Mouse (Mus musculus): ENCODE measurements at regions not wholly inside any gene's neighbourhood (a gene's known extent, or its start where the extent isn't known, plus 50 kb on each side); places are given as distances from the start of the nearest gene placed in this dataset.

GRCm38 (mm10) chr6:108962810-108963209 is 134.4 kb downstream of the Edem1 start:
- H3K9ac ChIP-seq (ENCODE audit: low read depth, low read length) = no peak overlapping the region
- ATAC-seq (ENCODE audit: low read depth) = no peak
- no peaks in the 10 kb centered on the region for H3K27me3 ChIP-seq (replicated peaks; ENCODE audit: control insufficient read depth, insufficient read depth, low read length)
- H3K9me3 ChIP-seq (ENCODE audit: control insufficient read depth, low read length) = no peaks in the 10 kb centered on the region
- no peak for DNase-seq (ENCODE audit: low spot score)
- H3K36me3 ChIP-seq (ENCODE audit: control insufficient read depth, insufficient read depth, low read length) = no peaks in the 10 kb centered on the region
- H3K27ac ChIP-seq (replicated peaks; ENCODE audit: low read depth, low read length) = no peak overlapping the region
- H3K4me1 ChIP-seq (ENCODE audit: control insufficient read depth, insufficient read depth, low read length) = no peaks in the 10 kb centered on the region
- no peak overlapping the region for H3K4me2 ChIP-seq (ENCODE audit: low read depth, low read length)
- H3K4me3 ChIP-seq (ENCODE audit: low read depth, low read length) = no peak overlapping the region

DNA sequence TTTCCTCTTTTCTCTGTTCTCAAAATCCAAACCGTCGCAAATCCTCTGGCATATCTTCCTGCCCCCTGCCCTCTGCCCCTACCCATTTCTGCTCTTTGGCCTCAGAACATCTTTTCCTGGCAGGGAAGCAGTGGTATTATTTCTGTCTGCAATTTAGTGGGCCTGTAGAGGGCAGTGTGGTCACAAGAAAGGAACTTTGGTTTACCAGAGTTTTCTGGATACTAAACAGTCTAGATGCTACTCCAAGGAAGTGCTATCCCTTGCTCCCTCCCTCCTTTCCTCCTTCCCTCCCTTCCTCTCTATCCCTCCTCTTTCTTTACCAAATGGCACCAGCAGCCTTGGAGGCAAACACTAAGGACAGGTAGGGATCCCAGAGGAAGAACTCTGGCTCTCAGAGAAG is 134.9 kb downstream of the Edem1 start:
- ATAC-seq (ENCODE audit: low read depth) = 0 out of 2 replicates have a peak, but pooled peaks have one; percentile 18
- H3K4me3 ChIP-seq (ENCODE audit: low read depth, low read length) = no peak overlapping the region
- H3K4me1 ChIP-seq (ENCODE audit: control insufficient read depth, insufficient read depth, low read length) = no peaks in the 10 kb centered on the region
- no peak overlapping the region for H3K27ac ChIP-seq (replicated peaks; ENCODE audit: low read depth, low read length)
- no peaks in the 10 kb centered on the region for H3K36me3 ChIP-seq (ENCODE audit: control insufficient read depth, insufficient read depth, low read length)
- WGBS = 8% methylated on average over 2 of the region's 2 CpGs
- DNase-seq (ENCODE audit: low spot score) = peak; percentile 58
- no peak overlapping the region for H3K4me2 ChIP-seq (ENCODE audit: low read depth, low read length)
- no peaks in the 10 kb centered on the region for H3K9me3 ChIP-seq (ENCODE audit: control insufficient read depth, low read length)
- H3K9ac ChIP-seq (ENCODE audit: low read depth, low read length) = no peak overlapping the region
- H3K27me3 ChIP-seq (replicated peaks; ENCODE audit: control insufficient read depth, insufficient read depth, low read length) = no peaks in the 10 kb centered on the region

- no peak overlapping the region for H3K4me3 ChIP-seq (ENCODE audit: low read depth, low read length)
- no peak overlapping the region for H3K4me2 ChIP-seq (ENCODE audit: low read depth, low read length)
- no peaks in the 10 kb centered on the region for H3K9me3 ChIP-seq (ENCODE audit: control insufficient read depth, low read length)
- DNase-seq (ENCODE audit: low spot score) (peak; percentile 39), ATAC-seq (ENCODE audit: low read depth) (no peak)
- no peaks in the 10 kb centered on the region for H3K27me3 ChIP-seq (replicated peaks; ENCODE audit: control insufficient read depth, insufficient read depth, low read length)
- H3K36me3 ChIP-seq (ENCODE audit: control insufficient read depth, insufficient read depth, low read length) = no peaks in the 10 kb centered on the region
- H3K9ac ChIP-seq (ENCODE audit: low read depth, low read length) = no peak overlapping the region
- H3K27ac ChIP-seq (replicated peaks; ENCODE audit: low read depth, low read length) = no peak overlapping the region
- H3K4me1 ChIP-seq (ENCODE audit: control insufficient read depth, insufficient read depth, low read length) = no peaks in the 10 kb centered on the region
- 52% methylated on average over 4 of the region's 4 CpGs for WGBS
These were observed 141.2 kb downstream of the Edem1 start for GRCm38 (mm10) chr6:108969477-108970176.

- no peak overlapping the region for H3K4me3 ChIP-seq (ENCODE audit: low read depth, low read length)
- H3K9me3 ChIP-seq (ENCODE audit: control insufficient read depth, low read length) = no peaks in the 10 kb centered on the region
- no peak overlapping the region for H3K9ac ChIP-seq (ENCODE audit: low read depth, low read length)
- 66% methylated on average over 4 of the region's 4 CpGs for WGBS
- no peak overlapping the region for H3K27ac ChIP-seq (replicated peaks; ENCODE audit: low read depth, low read length)
- DNase-seq (ENCODE audit: low spot score) (no peak), ATAC-seq (ENCODE audit: low read depth) (no peak)
- no peaks in the 10 kb centered on the region for H3K27me3 ChIP-seq (replicated peaks; ENCODE audit: control insufficient read depth, insufficient read depth, low read length)
- no peaks in the 10 kb centered on the region for H3K36me3 ChIP-seq (ENCODE audit: control insufficient read depth, insufficient read depth, low read length)
- H3K4me2 ChIP-seq (ENCODE audit: low read depth, low read length) = no peak overlapping the region
- no peaks in the 10 kb centered on the region for H3K4me1 ChIP-seq (ENCODE audit: control insufficient read depth, insufficient read depth, low read length)
These were observed 143.1 kb downstream of the Edem1 start for GRCm38 (mm10) chr6:108971415-108972089.

GRCm38 (mm10) chr6:108973701-108974100 is 145.3 kb downstream of the Edem1 start:
- H3K4me3 ChIP-seq (ENCODE audit: low read depth, low read length) = no peak overlapping the region
- H3K9me3 ChIP-seq (ENCODE audit: control insufficient read depth, low read length) = no peaks in the 10 kb centered on the region
- DNase-seq (ENCODE audit: low spot score) (no peak), ATAC-seq (ENCODE audit: low read depth) (no peak)
- H3K27ac ChIP-seq (replicated peaks; ENCODE audit: low read depth, low read length) = no peak overlapping the region
- H3K4me1 ChIP-seq (ENCODE audit: control insufficient read depth, insufficient read depth, low read length) = no peaks in the 10 kb centered on the region
- no peak overlapping the region for H3K4me2 ChIP-seq (ENCODE audit: low read depth, low read length)
- WGBS = 75% methylated on average over 2 of the region's 2 CpGs
- no peaks in the 10 kb centered on the region for H3K27me3 ChIP-seq (replicated peaks; ENCODE audit: control insufficient read depth, insufficient read depth, low read length)
- no peaks in the 10 kb centered on the region for H3K36me3 ChIP-seq (ENCODE audit: control insufficient read depth, insufficient read depth, low read length)
- H3K9ac ChIP-seq (ENCODE audit: low read depth, low read length) = no peak overlapping the region

DNA sequence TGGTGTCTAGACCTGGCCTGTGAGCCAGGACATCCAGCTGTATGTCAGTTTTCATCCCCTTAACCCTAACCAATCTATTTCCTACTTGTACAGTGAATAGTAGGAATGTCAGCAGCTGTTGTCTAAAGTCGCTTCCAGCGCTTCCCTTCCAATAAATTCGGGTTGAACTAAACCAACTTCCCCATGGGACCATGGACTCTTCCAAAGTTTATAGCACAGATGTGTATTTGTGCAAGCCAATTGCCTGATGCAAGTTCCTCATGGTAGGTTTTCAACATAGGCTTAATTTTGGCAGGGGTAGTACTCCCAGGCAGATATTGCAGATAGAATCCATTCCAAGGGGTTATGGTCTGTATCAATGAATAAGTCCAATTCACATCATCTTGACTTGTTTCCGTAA is 161.1 kb downstream of the Edem1 start:
- Histone ChIP-seq H3K27ac (replicated peaks; ENCODE audit: low read depth, low read length) (no peak overlapping the region), H3K4me1 (ENCODE audit: control insufficient read depth, insufficient read depth, low read length) (no peaks in the 10 kb centered on the region), H3K36me3 (ENCODE audit: control insufficient read depth, insufficient read depth, low read length) (no peaks in the 10 kb centered on the region), H3K4me3 (ENCODE audit: low read depth, low read length) (no peak overlapping the region), H3K27me3 (replicated peaks; ENCODE audit: control insufficient read depth, insufficient read depth, low read length) (no peaks in the 10 kb centered on the region), H3K4me2 (ENCODE audit: low read depth, low read length) (no peak overlapping the region), H3K9ac (ENCODE audit: low read depth, low read length) (no peak overlapping the region), H3K9me3 (ENCODE audit: control insufficient read depth, low read length) (no peaks in the 10 kb centered on the region)
- 78% methylated on average over 4 of the region's 4 CpGs for WGBS
- ATAC-seq (ENCODE audit: low read depth) = no peak
- peak; percentile 50 for DNase-seq (ENCODE audit: low spot score)

DNA sequence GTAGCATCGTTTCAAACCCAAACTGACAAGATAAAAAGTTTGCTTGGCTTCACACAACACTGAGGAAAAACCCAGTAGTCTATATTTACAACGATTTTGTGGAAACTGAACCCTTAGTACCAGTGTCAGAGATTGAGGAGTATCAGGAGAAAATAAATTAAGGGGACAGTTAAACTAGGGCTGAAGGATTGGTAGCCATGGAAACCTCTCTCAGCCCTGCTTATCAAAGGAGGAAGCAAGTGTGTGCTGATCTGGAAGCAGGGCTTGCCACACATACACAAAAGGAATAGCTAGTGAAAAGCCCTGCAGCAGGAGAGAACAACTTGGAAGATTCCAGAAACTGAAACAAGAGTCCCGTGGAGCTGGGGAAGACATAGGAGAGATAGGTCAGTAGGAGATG is 165.3 kb downstream of the Edem1 start:
- no peak overlapping the region for H3K27ac ChIP-seq (replicated peaks; ENCODE audit: low read depth, low read length)
- H3K4me1 ChIP-seq (ENCODE audit: control insufficient read depth, insufficient read depth, low read length) = no peaks in the 10 kb centered on the region
- no peak overlapping the region for H3K9ac ChIP-seq (ENCODE audit: low read depth, low read length)
- H3K36me3 ChIP-seq (ENCODE audit: control insufficient read depth, insufficient read depth, low read length) = no peaks in the 10 kb centered on the region
- DNase-seq (ENCODE audit: low spot score) (no peak), ATAC-seq (ENCODE audit: low read depth) (no peak)
- H3K4me3 ChIP-seq (ENCODE audit: low read depth, low read length) = no peak overlapping the region
- H3K4me2 ChIP-seq (ENCODE audit: low read depth, low read length) = no peak overlapping the region
- WGBS = 66% methylated on average over 3 of the region's 3 CpGs
- no peaks in the 10 kb centered on the region for H3K27me3 ChIP-seq (replicated peaks; ENCODE audit: control insufficient read depth, insufficient read depth, low read length)
- no peaks in the 10 kb centered on the region for H3K9me3 ChIP-seq (ENCODE audit: control insufficient read depth, low read length)

DNA sequence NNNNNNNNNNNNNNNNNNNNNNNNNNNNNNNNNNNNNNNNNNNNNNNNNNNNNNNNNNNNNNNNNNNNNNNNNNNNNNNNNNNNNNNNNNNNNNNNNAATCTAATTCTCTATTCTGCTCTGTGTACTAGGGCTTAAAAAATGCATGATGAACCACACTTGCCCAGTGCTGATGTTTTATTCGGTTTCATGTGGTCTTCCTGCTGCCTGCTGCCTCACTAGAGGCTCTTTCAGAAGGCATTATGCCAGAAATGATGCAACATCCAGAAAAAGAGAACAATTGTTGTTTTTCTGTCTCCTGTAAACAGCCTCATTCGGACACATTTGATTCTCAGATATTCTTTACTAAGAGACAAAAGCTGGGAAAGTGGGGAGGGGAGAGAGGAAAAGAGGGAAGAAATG is 176.0 kb downstream of the Edem1 start:
- H3K27me3 ChIP-seq (replicated peaks; ENCODE audit: control insufficient read depth, insufficient read depth, low read length) = no peaks in the 10 kb centered on the region
- 71% methylated on average over 2 of the region's 2 CpGs for WGBS
- DNase-seq (ENCODE audit: low spot score) (no peak), ATAC-seq (ENCODE audit: low read depth) (no peak)
- H3K4me1 ChIP-seq (ENCODE audit: control insufficient read depth, insufficient read depth, low read length) = no peaks in the 10 kb centered on the region
- H3K4me2 ChIP-seq (ENCODE audit: low read depth, low read length) = no peak overlapping the region
- no peak overlapping the region for H3K4me3 ChIP-seq (ENCODE audit: low read depth, low read length)
- no peaks in the 10 kb centered on the region for H3K36me3 ChIP-seq (ENCODE audit: control insufficient read depth, insufficient read depth, low read length)
- H3K27ac ChIP-seq (replicated peaks; ENCODE audit: low read depth, low read length) = no peak overlapping the region
- no peaks in the 10 kb centered on the region for H3K9me3 ChIP-seq (ENCODE audit: control insufficient read depth, low read length)
- H3K9ac ChIP-seq (ENCODE audit: low read depth, low read length) = no peak overlapping the region

DNA sequence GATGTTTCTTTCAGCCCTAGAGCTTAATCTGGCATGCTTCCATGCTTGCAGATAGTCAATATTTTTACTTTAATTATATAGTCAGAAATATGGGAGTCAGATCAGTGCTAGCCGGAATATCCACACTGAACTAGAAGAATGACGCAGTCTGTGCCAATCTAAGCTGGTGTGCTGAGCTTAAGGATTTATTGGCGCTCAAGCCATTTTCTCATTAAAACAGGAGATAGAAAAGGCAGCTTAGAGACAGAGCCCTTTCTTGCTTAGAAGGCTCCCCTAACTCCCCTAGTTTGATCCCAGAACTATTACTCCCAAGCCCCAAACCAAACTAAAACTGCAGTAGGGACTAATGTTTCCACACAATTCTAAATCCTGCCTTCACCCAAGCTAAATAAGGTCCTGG is 180.9 kb downstream of the Edem1 start:
- H3K4me1 ChIP-seq (ENCODE audit: control insufficient read depth, insufficient read depth, low read length) = no peaks in the 10 kb centered on the region
- 87% methylated on average over 3 of the region's 3 CpGs for WGBS
- H3K4me2 ChIP-seq (ENCODE audit: low read depth, low read length) = no peak overlapping the region
- ATAC-seq (ENCODE audit: low read depth) (no peak), DNase-seq (ENCODE audit: low spot score) (no peak)
- H3K36me3 ChIP-seq (ENCODE audit: control insufficient read depth, insufficient read depth, low read length) = no peaks in the 10 kb centered on the region
- no peaks in the 10 kb centered on the region for H3K27me3 ChIP-seq (replicated peaks; ENCODE audit: control insufficient read depth, insufficient read depth, low read length)
- no peaks in the 10 kb centered on the region for H3K9me3 ChIP-seq (ENCODE audit: control insufficient read depth, low read length)
- H3K4me3 ChIP-seq (ENCODE audit: low read depth, low read length) = no peak overlapping the region
- no peak overlapping the region for H3K27ac ChIP-seq (replicated peaks; ENCODE audit: low read depth, low read length)
- no peak overlapping the region for H3K9ac ChIP-seq (ENCODE audit: low read depth, low read length)

All from embryonic facial prominence, embryonic 14.5 days (tissue).